Mouse (Mus musculus) layer of hippocampus, postnatal 10 days (tissue): Measurements from ENCODE around the gene Nedd1. TPM values are rescaled to one million over a fixed set of nuclear protein-coding genes. Genes with fewer than 3 reads are reported as not detected.

Experiments used
- DNase-seq, 2 experiments: peaks; one replicate each; pipeline ENCODE4 v3.0.0; 2021; ENCODE audit warnings: low spot score in 2 of 2
- long read RNA-seq: library from polyadenylated mRNA; stranded (forward); transcript quantifications from one replicate; pipeline ENCODE4 v2.0.0, GENCODE M21; 2023
- total RNA-seq, 2 experiments: library from RNA; stranded (reverse); gene quantifications; 2 replicates each; pipeline ENCODE4 v1.2.3; 2021

Nedd1 gene
- 1 to 10 TPM; 4.0 to 5.5 TPM for total RNA-seq
- long read RNA-seq, partial matches to known transcripts, result 1 of 5 reads
- long read RNA-seq, other reads (novel, unspliced or antisense), result 1 of 5 reads

DNA sequence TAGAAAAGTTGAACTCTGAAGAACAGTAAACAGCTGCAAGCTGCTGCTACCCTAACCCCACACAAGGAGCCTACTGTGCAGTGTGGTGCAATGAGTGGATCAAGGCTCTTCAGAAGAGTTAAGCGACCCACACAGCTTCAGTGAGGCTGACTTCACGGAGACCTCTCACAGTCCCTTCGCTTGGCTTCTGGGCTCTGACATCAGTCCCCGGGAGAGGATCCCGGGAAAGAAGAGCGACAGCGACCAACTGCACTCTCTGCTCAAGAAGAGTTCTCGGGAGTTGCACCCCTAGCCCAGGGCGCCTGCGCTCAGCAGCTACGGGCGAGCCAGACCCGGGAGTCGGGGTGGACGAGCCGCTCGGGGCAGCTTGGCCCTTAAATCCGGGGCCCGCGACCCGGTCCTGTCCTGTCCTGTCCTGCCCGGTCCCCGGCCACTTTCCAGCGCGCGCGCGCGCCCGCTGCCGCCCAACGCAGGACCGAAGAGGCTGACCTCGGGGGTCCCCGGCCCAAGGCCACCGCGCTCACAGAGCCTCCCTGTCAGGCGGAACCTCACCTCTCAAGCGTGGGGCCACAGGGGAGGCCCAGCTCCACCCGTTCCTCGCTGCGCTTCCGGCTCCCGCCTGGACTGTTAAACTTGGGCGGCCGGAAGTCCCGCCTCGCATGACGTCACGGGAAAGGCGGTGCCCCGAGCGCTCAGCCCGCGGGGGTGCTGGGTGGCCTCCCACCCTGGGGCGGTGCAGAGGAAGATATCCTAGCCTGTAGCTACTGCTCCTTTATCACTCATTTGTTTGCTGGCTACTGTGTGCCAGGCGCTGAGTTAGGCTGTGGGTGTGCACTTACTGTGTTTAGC is at the start of gene Nedd1:
TSS of gene Nedd1 (minus strand) at position 650 of the 849 bp plus-strand sequence.
- DNase-seq, result peak; percentile 90 to 92

DNA sequence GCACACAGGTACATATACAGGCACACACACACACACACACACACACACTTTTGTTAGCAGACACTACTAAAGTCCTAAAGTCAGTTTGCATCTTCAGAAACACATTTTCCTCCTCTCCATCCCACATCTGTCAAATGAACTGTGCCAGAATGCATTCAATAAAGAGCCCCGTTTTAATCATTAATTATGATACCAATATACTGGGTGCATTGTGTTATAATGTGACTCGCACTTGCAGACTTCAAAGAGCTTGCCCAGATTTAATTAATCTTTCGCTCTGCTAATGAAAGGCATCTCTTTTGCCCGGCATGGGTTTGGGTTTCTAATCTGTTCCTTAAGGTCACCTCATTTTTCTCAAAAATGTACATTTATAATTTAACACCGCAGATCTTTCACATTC is 32.1 kb upstream of the Nedd1 start:
- DNase-seq, result no peak

DNA sequence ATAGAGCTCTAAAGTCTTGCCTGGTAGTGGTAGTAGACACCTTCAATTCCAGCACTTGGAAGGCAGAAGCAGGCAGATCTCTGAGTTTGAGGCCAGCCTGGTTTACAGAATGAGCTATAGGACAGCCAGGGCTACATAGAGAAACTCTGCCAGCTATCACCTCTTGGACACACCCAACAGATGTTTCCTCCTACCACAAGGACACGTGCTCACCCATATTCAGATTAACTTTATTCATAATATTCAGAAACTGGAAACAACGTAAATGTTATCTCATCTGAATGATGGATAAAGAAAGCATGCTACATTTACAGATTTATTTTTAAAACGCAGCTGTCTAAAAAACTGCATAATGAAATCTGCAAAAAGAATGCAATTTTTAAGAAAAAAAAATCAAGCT is 8.1 kb upstream of the Nedd1 start:
- DNase-seq, result no peak

DNA sequence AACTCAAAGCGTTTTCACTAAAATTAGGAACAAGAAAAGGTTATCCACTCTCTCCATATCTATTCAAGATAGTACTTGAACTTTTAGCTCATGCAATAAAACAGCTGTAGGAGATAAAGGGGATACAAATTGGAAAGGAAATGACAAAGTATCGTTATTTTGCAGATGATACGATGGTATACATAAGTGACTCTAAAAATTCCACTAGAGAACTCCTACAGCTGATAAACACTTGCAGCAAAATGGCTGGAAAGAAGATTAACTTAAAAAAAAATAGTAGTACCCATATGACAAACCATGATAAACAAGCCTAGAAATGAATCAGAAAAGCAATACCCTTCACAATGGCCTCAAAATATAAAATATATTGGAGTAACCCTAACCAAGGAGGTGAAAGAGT is 6.5 kb upstream of the Nedd1 start:
- no peak for DNase-seq

DNA sequence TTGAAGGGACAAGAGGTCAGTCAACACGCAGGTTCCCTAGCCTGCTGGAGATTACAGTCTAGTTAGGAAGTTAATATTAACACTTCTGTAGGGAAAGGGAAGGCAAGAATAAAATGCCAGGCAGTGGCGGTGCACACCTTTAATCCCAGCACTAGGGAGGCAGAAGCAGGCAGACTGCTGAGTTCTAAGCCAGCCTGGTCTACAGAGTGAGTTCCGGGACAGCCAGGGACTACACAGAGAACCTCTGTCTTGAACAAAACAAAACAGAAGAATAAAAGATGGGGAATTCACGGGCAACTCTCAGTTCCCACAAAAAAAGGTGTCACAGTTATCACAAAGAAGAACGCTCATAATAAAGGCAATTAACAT is 384 bp upstream of the Nedd1 start:
- DNase-seq, result no peak

DNA sequence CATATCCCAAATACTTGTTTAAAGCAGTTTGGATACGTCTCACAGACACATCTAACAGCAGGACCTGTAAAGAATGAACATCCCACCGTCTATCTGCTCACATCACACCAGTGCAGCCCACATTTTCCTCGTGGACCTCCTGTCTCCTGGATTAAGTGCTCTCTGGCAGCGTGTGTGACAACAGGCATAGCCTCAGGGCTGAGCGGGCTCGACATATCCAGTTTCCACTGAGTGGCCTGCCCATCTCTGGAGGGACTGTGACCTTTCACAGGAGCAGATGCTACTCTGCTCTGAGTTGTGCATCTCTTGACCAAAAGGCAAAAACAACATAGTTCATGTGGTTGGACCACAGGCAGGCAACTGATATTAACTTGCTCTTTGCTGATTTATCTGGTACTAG is 23.2 kb downstream of the Nedd1 start:
- no peak for DNase-seq

DNA sequence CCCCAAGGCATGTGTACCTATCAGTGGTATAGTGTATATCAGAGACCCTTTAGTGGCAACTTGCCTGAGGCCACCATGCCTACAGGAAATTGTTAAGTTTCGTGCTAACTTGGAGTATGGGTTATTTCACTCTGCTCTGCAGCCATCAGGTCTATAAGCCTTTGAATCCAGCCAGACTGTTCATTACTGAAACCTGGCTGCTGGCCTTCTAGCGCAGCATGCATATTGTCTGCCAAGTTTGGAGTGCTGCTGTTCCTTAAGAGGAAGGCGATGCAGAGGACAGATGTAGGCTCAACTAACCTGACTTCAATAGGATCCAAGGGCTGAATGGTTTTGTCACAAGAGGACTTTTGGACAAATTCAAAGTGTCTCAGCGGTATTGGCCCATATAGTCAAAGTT is 47.2 kb downstream of the Nedd1 start:
- no peak for DNase-seq

DNA sequence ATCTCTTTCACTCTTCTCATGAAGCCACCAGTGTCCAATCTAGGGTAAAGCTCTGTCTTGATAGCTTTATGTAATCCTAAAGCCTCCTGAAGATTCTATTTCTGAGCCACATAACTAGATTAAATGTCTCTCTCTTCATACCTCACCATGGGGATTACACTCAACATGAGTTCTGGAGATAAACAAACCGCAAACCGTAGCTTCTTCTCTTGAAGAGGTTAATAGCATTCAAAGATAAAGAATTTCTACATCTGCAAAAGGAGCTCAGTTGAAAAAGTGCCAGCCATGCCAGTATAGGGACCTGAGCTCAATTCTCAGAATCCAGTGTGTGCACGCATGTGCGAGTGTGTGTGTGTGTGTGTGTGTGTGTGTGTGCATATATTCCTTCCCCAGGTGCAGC is 50.3 kb downstream of the Nedd1 start:
- no peak for DNase-seq

DNA sequence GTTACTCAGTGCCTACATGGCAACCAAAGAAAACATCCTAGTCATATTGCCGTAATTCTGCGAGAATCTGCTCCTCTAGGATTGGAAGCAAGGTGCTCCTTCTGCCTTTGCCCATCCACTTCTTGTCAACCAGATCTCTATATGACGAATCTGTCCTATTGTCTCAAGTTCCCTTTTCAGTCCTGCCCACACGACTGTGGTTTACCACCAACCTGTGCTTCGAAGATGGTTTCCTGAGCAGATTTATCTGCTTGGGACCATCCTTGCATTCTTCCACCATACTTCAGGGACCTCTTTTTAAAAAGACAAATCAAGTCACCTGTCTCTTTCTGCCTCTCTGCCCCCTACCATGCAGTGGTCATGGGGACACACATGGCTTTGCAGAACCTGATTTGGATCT is 56.9 kb downstream of the Nedd1 start:
- DNase-seq, result no peak

DNA sequence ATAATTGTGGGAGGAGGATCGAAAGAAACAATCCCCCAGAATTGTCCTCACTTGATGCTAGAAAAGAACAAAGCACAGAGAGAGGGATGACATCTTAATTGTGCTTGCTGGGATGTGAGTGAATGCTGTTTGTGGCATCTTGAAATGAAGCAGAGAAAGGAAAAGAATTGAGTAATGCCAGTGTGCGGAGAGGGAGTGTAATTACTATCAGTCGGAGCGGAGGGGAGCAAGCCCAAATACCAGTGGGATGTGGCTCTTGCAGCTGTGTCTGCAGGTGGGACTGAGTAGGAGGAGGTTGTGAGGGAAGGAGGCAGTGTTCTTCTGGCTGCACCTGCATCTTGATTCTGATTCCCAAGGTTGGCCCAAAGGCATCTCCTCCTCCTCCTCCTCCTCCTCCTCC is 69.0 kb downstream of the Nedd1 start:
- DNase-seq, result no peak

DNA sequence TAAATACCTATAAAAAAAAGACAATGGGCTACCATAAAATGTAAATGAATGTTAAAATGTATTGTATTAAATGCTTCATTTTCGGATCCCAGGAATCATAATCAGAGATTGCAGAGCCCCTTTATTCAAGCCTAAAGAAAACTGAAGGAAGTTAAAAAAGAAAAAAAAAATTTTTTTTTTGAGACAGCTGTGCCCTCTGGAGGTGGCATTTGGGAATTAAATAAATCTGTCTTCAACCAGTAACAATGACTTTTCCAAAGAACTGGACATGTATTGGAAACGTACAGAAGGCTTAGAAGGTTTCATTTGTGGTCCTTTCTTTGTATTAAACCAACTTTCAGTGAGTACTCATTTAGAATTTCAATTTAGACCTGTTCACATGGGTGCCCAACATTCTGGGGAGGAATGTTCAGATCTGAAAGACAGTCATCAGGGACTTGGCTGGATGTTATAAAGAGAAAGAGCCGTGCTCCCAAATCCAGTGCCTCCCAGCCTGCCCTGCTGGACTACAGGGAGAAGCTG is 69.8 kb downstream of the Nedd1 start:
- peak in 1 of 2 experiments; percentile 33 for DNase-seq

DNA sequence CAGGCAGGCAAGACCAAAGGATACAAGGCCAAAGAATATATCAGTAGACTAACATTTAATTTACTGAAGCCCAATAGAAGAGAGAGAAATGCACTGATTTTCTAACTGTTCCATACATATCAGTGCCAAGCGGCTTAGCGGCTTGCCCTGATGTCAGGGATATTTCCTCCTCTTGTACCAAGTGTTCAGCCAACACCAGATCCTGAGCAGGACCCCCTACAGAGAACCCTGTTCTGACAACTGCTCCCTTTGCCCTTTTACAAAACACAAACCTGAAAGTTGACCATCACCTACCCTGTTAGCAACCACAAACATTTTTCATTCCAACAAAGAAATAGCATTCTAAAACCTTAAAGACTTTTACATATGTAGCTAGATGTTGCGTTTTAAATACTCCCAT is 71.0 kb downstream of the Nedd1 start:
- DNase-seq, result no peak

DNA sequence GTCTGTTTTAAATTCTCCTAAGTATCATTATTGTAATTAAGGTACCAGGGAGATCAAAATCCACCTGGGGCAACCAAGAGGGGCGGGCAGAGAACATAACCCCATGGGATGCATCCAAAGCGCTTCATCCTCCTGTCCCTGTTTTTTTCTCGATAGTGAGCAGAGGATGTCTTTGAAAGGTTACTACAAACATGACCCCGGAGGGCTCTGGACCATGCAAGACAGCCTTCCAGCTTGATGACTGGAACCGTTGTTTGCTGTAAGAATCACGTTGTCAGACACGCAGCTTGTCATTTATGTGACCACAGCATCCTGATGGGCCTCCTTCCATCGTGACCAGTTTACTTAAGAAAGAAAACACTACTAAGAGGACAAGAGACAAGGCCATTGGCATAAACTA is 73.1 kb downstream of the Nedd1 start:
- no peak for DNase-seq

DNA sequence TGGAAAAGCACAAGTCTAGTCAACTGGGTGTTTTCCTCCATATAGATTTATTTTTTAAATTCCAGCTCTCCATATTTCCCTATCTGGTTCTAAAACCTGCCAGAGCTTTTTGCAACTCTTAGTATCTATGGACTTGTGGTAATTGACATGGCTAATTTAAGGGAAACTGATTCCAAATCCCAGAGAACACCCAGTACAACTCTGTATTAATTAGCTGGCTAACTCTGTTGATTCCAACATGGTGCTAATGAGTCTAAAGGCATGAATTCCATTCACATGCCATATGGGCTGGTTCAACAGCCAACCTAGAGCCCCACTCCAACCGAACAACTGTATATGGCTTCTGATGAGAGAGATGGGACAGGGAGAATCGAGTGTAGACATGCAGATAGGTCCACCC is 74.5 kb downstream of the Nedd1 start:
- no peak for DNase-seq

DNA sequence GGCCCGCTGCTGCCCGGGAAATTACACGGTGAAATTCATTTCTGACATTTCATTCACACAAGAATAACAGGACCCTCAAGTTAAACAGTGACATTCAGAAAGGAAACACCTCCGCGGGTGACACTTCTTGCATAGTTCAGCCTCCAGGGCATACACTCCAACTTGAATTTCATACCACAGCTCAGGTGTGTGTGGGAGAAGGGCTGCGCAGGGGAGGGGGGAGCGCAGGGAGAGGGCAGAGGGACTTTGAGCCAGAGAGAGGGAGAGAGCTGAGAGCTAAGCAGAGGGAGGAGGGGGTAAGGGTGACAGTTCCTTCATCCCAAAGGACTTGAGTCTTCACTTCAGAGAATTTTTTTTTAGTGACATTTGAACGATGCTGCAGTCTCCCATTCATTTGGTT is 78.2 kb downstream of the Nedd1 start:
- no peak for DNase-seq

DNA sequence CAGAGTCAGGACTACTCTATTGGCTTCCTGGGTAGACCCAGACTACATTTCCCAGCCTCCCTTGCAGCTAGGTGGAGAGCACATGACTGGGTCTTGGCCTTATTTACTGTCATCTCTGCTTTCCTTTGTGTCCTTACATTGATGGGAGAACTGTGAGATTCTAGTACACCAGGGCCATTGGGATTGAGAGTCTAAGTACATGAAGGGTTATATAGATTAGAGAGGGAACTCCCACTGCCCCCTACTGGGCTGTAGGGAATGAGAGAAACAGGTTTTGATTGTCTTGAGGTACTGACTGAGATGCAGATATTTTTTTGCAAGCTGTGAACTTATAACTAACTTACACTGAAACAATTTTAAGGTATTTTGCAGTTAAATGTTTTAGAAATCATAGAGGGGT is 81.2 kb downstream of the Nedd1 start:
- DNase-seq, result peak in 1 of 2 experiments; percentile 27
